Mouse (Mus musculus): Measurements from ENCODE around the gene Dcps.

- no peak for TF ChIP-seq POLR2A (IDR thresholded peaks at IDR 0.05; ENCODE audit: extremely low read depth, insufficient read depth, low read length)
- no peak for TF ChIP-seq CTCF (IDR thresholded peaks at IDR 0.05; ENCODE audit: low read depth, low read length)
Observed at GRCm38 (mm10) chr9:35131637-35132397, 44.0 kb downstream of the Dcps start.

Data from liver, adult 2 months (tissue).